16 mouse cellular contexts compared by ENCODE assay signal in the genomic region with DNA sequence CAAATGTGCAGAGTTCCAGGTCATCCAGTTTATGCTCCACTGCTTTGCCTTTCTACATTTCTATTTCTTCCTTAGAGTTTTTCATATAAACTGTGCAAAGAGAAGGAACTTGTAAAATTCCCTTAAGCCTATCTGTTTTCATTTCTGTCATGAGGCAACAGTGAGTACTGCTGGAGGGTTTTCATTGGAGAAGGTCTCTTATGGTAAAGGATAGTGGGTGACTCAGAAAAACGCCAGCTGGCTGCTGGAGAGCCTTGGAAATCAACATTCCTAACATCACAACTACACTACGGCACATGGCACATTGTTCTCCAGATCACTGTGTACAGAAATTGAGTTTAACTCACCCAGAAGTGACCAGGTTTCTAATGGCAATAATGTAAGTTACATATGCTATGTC.
"Had no signal": no experiment of that assay in that cellular context is flagged by ENCODE, and none has a peak within 500 bp of the region (broad histone marks: within the 10 kb centered on the region; RNA-seq: fewer than 3 reads in every experiment).

No protein-coding gene starts in this region.

- H3K9ac ChIP-seq: limb, embryonic 12.5 days; liver, embryonic 13.5 days; liver, postnatal 0 days; midbrain, embryonic 15.5 days; neural tube, embryonic 12.5 days had no signal

- ATAC-seq: liver, postnatal 0 days; midbrain, embryonic 15.5 days had no signal

- H3K36me3 ChIP-seq: limb, embryonic 12.5 days; liver, embryonic 13.5 days; midbrain, embryonic 15.5 days; neural tube, embryonic 12.5 days had no signal

- DNase-seq: kidney, adult 11 months; kidney, adult 9 months; kidney, postnatal 36 days; liver; liver, embryonic 13.5 days; liver, postnatal 0 days; thymus, adult 2 months; thymus, postnatal 36 days had no signal

- H3K27me3 ChIP-seq: limb, embryonic 12.5 days; liver, embryonic 13.5 days; megakaryocyte, embryonic 14.5 days; midbrain, embryonic 15.5 days; neural tube, embryonic 12.5 days had no signal

- H3K27ac ChIP-seq: kidney, postnatal 0 days; limb, embryonic 12.5 days; liver, embryonic 13.5 days; macrophage; midbrain, embryonic 15.5 days; neural tube, embryonic 12.5 days; stomach, postnatal 0 days had no signal

- H3K4me1 ChIP-seq: limb, embryonic 12.5 days; liver, embryonic 13.5 days; midbrain, embryonic 15.5 days; neural tube, embryonic 12.5 days had no signal

- H3K4me2 ChIP-seq: limb, embryonic 12.5 days; liver, embryonic 13.5 days; midbrain, embryonic 11.5 days; midbrain, embryonic 15.5 days; neural tube, embryonic 12.5 days had no signal

- H3K4me3 ChIP-seq: limb, embryonic 12.5 days; liver, embryonic 13.5 days; midbrain, embryonic 15.5 days; neural tube, embryonic 12.5 days had no signal

- H3K9me3 ChIP-seq: limb, embryonic 12.5 days; liver, embryonic 13.5 days; midbrain, embryonic 15.5 days; neural tube, embryonic 12.5 days had no signal
